Mouse (Mus musculus) thymus, postnatal 36 days (tissue): ENCODE measurements around the gene Clk4.
A peak's percentile ranks its signal among the peaks of the same experiment; 100 is the strongest.

Source experiments
- DNase-seq, 2 experiments: peaks; one replicate each; pipeline ENCODE4 v3.0.0; 2022; ENCODE audit warnings: mixed read lengths in 2 of 2

Clk4 gene

DNA sequence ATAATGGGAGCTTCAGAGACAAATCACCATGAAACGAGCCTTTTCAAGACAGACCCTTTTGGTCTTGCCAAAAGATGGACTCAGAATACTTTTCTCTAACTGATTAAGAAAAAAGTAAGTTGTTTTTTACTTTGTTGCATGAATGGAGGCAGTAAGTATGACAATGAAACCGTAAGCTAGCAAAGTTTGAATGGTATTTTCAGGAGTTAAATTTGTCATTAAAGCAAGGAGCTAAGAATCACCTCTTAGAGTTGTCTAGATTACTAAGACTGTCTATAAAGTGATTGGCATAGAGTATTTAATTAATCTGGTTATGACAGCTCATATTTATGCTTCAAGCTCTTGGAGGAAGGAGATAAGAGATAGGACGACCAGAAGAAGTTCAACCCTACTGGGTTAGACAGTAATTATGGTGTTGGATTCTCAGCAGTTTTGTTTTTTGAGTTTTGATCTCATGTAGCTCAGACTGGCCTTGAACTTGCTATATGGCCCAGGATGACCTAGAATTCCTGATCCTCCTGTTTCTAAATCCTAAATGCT lies at the start of gene Clk4:
TSS of gene Clk4 (plus strand) at position 51 of the 540 bp plus-strand sequence.
- no peak for DNase-seq

DNA sequence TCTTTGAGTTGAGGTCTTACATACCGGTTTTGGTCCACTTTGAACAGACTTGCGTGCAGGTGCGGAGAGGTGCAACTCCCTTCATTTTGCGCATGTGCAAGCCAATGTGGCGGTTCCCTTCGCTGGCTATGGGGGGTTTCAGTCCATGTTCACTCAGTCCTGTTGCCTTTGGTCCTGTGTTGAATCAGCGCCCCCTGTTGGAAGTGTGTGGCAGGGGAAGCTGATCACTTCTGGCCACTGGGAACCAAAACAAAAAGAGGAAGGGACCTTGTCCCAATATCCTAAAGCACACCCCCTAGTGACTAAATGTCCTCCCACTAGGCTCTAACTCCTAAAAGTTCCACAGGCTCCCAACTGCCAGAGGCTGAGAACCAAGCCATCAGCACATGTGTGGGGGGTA lies 47.5 kb upstream of the Clk4 start:
- DNase-seq = no peak

DNA sequence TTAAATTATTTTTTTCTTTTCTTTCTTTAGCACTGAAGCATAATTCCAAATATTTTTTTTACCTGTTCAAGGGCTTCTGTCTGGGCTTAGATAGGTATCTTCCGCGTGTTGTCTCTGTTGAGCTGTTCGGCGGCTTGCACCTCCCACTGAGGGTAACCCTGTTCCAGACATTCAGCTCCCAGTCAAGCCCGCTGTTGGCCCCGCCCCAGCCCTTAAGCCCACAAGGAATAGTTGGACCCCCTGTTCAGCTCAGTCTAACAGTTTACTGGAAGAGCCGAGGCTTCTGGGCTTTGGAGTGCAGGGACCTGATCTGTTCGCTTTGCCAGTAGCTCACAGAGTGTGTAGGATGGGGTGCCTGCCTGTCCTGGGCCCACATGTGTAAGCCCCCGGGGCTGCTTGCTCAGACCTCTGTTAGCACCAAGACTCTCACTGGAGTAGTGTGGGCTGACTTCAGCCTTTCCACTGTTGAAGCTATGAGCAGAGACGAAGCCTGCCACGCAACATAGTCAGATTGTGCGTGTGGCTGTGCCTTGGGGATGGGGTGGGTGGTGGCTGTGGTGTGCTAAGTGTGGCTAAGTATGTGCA lies 42.0 kb upstream of the Clk4 start:
- no peak for DNase-seq

DNA sequence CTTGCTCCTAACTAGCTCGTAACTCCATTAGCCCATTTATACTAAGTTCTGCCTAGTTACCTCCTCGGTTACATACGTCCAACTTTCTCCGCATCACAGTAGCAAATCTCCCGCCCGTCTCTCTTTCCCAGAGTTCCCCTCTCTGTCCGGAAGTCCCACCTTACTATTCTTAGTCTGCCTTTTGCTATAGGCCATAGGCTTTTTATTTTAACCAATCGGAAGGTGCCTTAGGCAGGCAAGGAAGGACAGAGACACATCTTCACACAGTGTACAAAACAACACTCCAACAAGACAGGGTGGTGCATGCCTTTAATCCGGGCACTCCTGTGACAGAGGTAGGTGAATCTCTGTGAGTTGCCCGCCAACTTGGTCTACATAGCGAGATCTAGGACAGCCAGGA lies 41.2 kb upstream of the Clk4 start, which contains the start of gene Gm12569:
TSS of gene Gm12569 (plus strand) at position 166 of the 400 bp plus-strand sequence.
- DNase-seq = no peak

DNA sequence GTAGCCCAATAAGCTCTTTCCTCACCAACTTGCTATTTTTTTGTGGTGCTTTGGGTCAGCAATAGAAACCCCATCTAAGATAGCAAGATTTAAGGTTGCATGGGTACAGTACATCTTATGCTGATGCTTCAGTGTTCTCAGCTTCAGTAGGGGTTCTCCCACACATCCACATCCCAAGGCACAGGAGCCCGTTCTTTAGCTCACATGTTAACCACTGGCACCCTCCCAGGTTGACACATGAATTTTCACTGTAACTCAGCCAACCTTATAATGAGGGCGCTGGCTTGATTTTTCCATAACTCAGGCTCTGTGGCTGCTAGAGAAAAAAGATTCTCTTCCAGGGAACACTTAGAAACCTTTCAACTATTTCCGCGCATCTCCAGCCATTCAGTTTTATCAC lies 34.4 kb upstream of the Clk4 start:
- no peak for DNase-seq

DNA sequence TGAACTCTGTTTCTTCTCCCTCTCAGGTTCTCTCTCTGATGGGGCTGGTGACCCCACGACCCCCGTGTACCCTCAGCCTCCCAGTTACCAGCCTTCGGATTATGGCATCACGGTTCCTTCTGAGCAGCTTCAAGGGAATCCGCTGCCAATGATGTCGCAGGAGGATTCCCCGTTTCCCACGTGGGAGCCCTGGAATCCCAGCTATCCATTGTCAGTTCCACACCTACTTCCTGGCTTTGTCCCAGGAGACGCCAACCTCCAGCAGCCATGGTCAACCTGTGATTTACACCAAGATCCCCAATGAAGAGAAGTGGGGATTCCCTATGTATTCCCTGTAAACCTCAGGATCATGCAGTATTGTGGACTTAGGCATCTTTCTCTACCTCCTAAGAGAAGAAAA lies 26.9 kb upstream of the Clk4 start:
- DNase-seq = no peak

DNA sequence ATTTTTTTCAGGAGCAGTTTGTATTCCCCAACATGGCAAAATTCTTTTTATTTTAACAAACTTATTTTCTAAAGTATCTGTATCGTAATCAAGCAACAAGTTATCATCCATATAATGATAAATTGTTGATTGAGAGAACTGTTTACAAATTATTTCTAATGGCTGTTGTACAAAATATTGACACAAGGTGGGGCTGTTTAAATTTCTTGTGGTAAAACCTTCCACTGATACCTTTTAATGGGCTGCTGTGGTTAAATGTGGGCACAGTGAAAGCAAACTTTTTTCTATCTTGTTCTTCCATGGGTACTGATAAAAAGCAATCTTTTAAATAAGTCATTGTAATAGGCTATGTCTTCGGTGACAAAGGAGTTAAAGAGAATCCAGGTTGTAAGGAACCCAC lies 18.6 kb upstream of the Clk4 start:
- DNase-seq = no peak

DNA sequence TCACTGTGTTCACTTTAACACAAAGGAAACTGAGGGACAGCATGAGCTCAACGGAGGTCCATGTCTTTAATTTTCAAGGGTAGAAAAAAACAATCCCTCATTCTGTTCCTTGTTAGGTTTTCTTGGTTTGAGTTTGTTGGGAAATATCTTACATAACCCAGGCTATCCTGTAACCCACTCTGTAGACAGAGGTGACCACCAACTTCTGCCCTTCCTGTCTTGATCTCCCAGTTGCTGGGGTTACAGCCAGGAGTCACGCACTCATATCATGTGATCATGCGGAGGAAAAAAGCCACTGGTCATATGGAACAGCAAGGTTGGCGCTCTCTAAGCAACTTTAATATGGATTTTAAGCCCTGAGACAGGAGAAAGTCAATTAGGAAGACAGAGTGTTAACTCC lies 4.5 kb upstream of the Clk4 start:
- no peak for DNase-seq

DNA sequence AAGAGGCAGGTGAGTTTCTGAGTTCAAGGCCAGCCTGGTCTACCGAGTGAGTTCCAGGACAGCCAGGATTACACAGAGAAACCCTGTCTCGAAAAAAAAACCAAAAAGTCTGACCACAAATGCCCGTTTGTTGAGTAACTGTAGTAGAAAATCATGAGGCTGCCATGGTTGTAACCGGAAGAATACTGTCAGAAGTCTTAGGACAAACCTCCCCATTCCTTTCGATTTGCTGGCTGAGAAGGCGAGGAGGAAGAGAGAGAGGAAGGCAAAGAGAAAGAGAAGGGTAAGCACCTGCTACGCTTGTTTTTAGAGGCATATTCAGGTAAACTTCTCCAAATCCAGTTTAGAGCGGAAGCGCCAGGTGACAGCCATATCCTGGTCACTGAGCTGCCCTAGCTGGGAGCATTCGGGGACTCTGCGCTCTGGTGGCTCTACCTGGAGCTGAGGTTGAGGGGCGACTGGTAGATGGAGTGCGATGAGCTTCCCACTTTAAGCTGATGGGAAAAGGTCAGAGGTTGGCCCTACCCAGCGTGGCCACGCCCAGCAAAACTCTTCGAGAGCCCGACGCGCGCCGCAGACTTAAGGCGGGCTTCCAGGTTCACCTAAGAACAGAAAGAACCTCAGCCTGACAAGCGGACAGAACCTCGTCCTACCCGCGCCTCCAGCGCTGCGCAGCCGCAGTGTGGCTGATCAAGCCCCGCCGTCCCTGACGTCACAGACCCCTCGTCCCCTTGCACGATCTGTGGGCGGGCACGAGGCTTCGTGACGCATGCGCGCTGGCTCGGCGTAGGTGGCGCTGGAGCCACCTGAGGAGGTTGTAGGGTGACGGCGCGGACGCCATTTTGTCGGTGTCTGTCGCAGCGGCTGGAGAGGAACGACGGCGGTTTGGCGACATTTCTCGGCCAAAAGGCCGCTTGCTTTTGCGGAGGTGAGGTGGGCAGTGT lies 1.1 kb downstream of the Clk4 start, which contains the start of gene BC049762:
TSS of gene BC049762 (minus strand) at position 705 of the 944 bp plus-strand sequence.
- DNase-seq = peak; percentile 99

DNA sequence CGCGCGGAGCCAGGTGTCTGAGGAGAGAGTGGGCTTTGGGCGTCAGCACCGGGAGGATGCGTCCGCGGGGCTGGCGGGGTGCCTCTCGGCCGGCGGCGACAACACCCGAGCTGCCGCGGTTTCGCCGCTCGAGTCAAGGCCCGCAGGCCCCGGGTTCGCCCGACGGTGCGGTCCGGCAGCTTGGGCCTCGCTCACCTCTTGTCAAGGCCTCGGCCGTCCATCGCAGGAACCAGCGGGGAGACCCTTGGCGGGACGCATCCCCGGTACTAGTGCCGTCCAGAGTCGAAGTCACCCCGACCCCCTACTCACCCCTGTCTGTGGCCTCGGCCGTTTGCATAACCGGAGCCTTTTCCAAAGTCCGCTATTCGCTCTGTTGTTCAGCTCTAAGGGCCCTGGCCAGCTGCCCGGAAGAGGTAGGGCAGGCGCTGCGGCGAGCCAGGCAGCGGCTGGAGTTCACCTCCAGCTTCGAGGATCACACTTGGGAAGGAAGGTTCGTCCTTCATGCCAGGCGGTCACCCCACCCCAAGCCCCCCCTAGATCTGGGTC lies 1.8 kb downstream of the Clk4 start:
- no peak for DNase-seq

DNA sequence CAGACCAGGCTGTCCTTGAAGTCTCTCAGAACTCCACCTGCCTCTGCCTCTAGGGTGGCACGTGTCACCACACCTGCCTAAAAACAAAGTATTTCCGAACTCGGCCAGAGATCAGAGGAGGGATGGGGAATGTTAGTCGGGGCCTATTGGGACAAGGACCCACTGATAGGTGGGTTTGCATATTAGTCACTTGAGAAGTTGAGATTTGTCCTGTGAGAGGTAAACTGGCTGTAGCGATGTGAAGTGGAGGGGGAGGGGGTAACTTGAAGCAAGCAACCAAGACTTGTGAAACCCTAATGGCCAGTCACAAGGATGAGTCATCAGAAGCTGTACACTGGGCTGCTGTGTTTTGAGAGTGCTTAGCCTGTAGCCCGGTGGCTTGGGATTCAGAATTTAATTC lies 2.8 kb downstream of the Clk4 start:
- peak; percentile 13 to 35 for DNase-seq

DNA sequence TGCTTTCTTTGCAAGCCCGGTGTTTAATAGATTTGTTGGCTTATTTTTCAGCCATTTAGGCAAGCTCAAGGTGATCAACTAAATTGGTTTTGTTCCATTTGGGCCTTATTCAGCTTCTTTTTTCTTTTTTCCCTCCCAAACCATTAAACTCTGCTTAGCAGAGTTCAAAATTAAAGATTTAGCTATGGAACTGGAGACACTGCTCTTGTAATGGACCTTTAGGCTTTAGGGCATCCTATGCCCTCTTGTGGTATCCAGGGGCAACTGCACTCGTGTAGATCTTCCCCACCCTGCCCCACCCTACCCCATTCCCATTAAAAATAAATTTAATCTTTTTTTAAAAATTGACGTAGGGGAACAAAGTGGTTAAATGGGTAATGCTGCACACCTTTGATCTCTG lies 3.8 kb downstream of the Clk4 start:
- DNase-seq = peak in 1 of 2 experiments; percentile 8

DNA sequence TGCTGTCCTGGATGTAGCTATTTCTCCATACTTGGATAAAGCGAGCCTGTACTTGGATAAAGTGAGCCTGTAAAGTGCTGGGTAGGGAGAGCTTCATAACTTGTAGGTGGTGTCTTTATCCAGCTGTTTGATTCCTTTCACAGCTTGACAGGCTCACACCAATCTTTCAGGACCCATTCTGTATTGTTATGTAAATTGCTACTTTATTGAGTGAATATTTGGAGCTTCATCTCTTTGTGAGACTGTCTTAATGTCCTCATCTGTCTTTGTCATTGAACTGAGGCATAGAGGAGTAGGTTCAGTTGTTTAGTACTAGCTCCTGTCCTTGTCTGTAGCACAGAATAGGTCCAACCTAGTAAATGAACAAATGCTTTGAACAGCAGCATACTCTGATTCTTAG lies 12.9 kb downstream of the Clk4 start:
- no peak for DNase-seq

DNA sequence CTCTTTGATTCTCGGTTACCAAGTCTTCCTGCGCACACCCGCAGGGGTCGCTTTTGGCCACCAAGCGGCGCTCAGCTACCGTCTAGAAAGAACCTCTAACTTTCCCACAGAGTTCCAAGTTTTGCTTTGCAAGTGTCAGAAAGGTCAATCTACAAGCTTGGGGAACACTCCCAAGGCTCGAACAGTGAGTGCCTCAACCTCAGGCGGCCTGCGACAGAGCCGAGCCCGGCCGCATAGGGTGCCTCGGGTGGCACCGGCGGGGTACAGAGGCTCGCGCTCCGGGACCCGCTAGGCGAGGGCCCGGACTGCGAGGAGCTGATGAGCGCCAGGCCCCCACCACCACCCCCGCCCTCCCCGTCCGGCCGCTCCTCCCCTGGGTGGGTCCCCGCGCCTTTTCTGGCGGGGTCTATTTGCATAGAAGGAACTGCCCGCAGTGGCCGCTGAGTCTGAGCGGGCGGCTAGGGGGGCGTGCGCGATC lies 28.1 kb downstream of the Clk4 start, which contains the start of gene Col23a1:
TSS of gene Col23a1 (plus strand) at position 357 of the 478 bp plus-strand sequence.
- DNase-seq = peak; percentile 28 to 34

DNA sequence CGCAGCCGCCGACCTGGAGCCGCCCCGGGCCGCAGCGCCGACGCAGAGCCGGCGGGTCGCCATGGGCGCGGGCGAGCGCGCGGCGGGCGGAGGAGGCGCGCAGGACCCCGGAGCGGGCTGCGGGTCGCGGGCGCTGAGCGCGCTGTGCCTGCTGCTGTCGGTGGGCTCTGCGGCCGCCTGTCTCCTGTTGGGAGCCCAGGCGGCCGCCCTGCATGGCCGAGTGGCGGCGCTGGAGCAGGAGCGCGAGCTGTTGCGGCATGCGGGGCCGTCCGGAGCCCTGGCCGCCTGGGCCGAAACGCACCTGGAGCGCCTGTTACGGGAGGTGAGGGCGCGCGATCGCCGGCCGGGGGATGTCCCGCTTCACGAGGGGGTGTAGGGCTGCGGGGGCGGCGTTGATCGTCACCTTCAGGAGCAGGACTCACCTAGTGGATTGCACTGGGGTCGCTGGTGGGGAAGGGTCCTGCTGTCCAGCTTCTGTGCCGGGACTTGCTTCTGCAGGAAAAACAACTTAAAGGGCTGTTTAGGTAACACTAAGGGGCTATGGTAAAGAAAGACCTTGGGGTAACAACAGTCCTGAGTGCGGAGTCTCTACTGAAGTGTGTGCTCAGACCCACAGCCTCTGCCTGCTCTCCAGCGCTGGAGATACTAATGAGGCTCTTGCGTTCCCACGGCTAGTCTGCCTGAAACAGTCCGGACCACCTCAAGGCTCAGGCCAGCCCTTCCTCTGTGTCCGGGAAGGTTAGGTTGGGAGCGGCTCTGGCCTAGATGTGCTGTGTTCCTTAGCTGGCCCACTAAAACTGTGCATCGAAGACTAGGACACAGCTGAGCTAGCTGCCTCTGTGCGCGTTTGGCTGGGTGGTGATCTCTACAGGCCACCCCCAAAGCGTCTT lies 28.8 kb downstream of the Clk4 start:
- DNase-seq = peak; percentile 9 to 19

DNA sequence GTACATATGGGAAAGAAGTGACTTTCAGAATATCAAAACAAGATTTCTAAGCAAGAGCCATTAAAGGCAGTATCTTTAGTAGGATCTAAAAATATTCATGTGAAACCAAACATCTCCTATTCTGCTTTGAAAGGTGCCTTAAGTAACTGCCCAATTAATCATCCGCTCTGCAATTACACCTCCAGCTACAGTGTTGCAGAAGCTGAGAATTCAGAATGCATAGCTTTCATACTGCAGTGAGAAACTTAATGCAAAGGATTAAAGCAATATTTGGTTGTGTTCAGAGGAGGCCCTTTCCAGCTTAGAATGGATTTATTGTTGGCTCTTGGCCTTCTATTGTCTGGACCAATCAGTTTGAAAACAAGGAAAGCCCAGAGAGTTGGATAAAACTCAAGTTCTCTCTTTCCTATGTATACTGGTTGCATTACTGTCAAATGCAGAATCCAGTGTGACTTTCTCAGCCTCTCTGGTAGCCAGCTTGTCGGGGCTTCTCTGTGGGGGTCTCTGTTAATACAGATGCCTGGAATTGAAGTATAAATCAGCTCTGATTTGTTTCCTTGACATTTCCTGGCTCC lies 32.5 kb downstream of the Clk4 start:
- DNase-seq = no peak

DNA sequence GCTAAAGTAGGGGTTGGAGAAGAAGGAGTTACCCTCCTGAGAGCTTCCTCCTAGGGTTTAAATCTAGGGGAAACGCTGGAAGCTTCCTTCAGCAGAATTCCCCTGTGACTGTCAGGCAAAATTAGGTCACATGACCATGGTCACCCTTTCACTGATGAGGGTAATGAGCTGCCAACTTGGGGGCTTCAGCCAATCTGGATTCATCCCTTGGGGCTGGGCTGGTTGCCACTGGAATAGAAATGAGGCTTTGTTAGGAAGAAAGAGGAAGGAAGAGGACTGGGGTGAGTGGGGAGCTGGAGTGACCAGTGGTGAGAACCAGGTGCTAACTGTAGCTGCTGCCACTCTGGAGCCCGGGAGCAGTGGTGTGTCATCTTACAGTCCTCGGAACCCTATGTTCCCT lies 34.2 kb downstream of the Clk4 start:
- no peak for DNase-seq

DNA sequence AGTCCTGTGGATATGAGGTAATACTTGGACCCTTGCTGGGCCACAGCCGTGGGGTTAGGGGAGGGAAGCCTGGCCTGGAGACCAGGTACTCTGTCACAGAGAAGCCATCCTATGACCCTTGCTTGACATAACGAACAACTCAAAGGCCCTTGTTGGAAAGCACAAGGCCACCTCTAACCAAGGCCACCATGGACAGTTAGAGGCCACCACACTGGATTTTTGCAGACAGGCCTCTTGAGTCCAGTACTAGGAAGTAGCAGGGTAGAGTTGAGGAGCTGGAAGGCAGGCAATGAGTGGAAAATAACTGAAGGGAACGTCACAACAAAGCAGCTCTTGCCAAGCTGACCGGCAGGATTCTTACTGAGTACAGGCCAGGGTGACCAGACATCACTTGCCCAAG lies 37.2 kb downstream of the Clk4 start:
- DNase-seq = no peak

DNA sequence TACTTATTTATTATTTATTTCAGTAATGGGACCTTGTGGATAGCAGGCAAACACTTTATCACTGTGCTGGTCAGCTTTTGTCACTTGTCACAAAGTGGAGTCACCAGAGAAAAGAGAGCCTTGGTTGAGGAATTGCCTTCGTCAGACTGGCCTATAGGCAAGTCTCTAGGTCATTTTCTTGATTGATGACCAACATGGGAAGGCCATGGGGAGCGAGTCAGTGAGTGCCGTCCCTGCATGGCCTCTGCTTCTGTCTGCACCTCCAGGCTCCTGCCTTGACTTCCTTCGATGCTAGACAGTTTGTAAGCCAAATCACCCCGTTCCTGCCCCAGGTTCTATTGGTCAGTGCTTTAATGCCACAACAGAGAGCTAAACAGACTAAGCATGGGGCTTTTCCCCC lies 40.9 kb downstream of the Clk4 start:
- no peak for DNase-seq

DNA sequence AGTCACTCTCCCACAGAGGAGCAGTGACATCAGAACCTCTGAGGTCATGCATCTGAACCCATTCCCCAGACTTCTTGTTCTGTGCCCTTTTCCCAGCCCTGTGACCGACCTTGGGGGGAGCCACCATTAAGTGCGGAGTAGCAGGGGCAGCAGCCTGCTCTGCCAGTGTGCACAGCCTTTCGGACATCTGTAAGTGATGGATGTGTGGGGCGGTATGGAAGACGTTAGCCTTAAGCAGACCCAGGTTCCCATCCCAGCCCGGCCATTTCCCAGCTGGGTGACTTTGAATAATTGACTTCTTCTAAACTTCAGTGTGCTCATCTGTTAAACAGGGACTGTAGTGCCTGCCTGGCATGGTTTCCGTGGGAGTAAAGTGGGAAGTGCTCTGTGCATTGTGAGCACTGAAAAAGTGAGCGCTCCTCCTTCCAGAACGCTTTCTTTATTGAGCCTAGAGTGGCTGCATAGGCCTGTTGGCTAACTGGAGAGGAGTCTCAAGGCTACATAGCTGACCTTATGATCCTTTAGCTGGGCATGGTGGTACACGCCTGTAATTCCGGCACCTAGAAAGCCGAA lies 42.5 kb downstream of the Clk4 start:
- no peak for DNase-seq

DNA sequence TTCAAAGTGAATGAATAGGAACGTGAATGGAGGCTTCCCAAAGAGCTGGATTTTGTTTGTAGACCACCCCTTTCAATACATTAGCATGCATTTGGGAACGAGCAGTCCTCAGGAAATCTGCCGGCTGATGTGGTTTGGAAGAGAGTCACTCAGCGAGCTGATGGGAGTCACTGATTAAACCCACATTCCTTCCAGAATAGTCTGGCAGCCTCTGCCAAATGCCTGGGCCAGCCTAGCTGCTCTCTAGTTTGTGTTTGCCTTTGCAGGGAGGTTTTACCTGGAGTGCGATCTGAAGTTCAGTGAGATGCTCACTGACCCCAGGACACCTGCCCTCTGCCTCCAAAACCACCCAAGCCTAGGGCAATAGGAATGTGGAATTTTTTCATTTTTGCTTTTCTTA lies 46.8 kb downstream of the Clk4 start:
- no peak for DNase-seq

DNA sequence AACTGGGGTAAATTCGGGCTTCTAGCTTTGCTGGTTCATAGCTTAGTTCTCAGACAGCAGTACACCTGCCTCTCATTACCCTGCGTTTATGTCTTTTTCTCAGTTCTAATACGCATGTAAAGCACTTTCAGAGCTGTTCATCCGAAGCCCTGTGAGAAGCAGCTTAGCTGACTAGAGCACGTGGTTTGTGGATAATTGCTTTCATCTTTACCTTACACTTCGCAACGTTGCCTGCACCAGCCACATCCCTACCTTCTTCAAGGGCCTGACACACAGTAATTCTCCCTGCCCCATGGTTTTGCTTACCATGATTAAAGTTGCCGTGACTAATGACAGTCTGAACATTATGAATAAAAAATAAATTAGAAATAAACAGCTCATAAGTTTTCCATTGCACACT lies 50.3 kb downstream of the Clk4 start:
- no peak for DNase-seq
